Mouse (Mus musculus): ENCODE results near the gene Foxa3. TPM values are rescaled to one million over a fixed set of nuclear protein-coding genes. Genes with fewer than 3 reads are reported as not detected.

Foxa3 gene
- total and polyA plus RNA-seq, 3 experiments: not detected

GRCm38 (mm10) chr7:19069500-19069899, 46.2 kb upstream of the Foxa3 start:
- peak; percentile 71 for DNase-seq (ENCODE audit: low read depth, low spot score)
- TF ChIP-seq UBTF (IDR thresholded peaks at IDR 0.05; ENCODE audit: borderline replicate concordance, insufficient read depth, low read depth, low read length) (no peak), BHLHE40 (IDR thresholded peaks at IDR 0.05; ENCODE audit: borderline replicate concordance, low read depth, low read length) (no peak), SIN3A (IDR thresholded peaks at IDR 0.05; ENCODE audit: low read length) (no peak), GABPA (IDR thresholded peaks at IDR 0.05; ENCODE audit: low read depth, low read length) (no peak), NRF1 (IDR thresholded peaks at IDR 0.05; ENCODE audit: insufficient read depth, low read depth, low read length, poor library complexity, severe bottlenecking) (no peak), JUND (IDR thresholded peaks at IDR 0.05; ENCODE audit: low read depth, low read length) (no peak), CHD2 (IDR thresholded peaks at IDR 0.05; ENCODE audit: low read length) (no peak), POLR2AphosphoS5 (IDR thresholded peaks at IDR 0.05; ENCODE audit: borderline replicate concordance, low read depth, low read length) (no peak), MAFK (IDR thresholded peaks at IDR 0.05; ENCODE audit: borderline replicate concordance, low read depth, low read length) (no peak), MAZ (IDR thresholded peaks at IDR 0.05; ENCODE audit: low read depth, low read length) (no peak), SMC3 (IDR thresholded peaks at IDR 0.05; ENCODE audit: low read depth, low read length) (peak; percentile 62), POLR2A (IDR thresholded peaks at IDR 0.05; ENCODE audit: control insufficient read depth in 1 of 2, insufficient read depth in 1 of 2, low read depth in 1 of 2, low read length in 2 of 2, poor library complexity in 1 of 2) (no peak), USF1 (IDR thresholded peaks at IDR 0.05; ENCODE audit: low read depth, low read length) (no peak), TBP (IDR thresholded peaks at IDR 0.05; ENCODE audit: low read depth, low read length) (no peak), MYC (IDR thresholded peaks at IDR 0.05; ENCODE audit: low read depth, low read length) (no peak), EP300 (IDR thresholded peaks at IDR 0.05; ENCODE audit: low read depth in 1 of 2, low read length in 2 of 2) (no peak), USF2 (IDR thresholded peaks at IDR 0.05; ENCODE audit: borderline replicate concordance in 1 of 2, insufficient read depth in 1 of 2, low read depth in 1 of 2, low read length in 2 of 2) (no peak), MXI1 (IDR thresholded peaks at IDR 0.05; ENCODE audit: low read depth, low read length) (no peak), MAX (IDR thresholded peaks at IDR 0.05; ENCODE audit: low read length) (no peak), GATA1 (IDR thresholded peaks at IDR 0.05; ENCODE audit: low read depth, low read length) (no peak), ZMIZ1 (IDR thresholded peaks at IDR 0.05; ENCODE audit: low read depth, low read length) (no peak), MEF2A (IDR thresholded peaks at IDR 0.05; ENCODE audit: extremely low read depth, insufficient replicate concordance, low read depth, low read length, poor library complexity, severe bottlenecking) (no peak), HCFC1 (IDR thresholded peaks at IDR 0.05; ENCODE audit: low read depth, low read length) (peak; percentile 24; the same call in 1 of the 2 replicates), ETS1 (IDR thresholded peaks at IDR 0.05; ENCODE audit: low read depth, low read length) (no peak), RAD21 (IDR thresholded peaks at IDR 0.05; ENCODE audit: low read depth, low read length) (peak; percentile 45), ELF1 (IDR thresholded peaks at IDR 0.05; ENCODE audit: low read depth, low read length) (no peak), MYB (IDR thresholded peaks at IDR 0.05; ENCODE audit: low read depth, low read length) (no peak), ZC3H11A (IDR thresholded peaks at IDR 0.05; ENCODE audit: low read depth, low read length) (peak; percentile 51), NELFE (IDR thresholded peaks at IDR 0.05; ENCODE audit: low read depth, low read length) (no peak), RCOR1 (IDR thresholded peaks at IDR 0.05; ENCODE audit: low read depth, low read length) (no peak), POLR2AphosphoS2 (IDR thresholded peaks at IDR 0.05; ENCODE audit: low read length) (no peak), CTCF (IDR thresholded peaks at IDR 0.05 in 2 of 3, conservative IDR thresholded peaks at IDR 0.05 in 1 of 3; ENCODE audit: control insufficient read depth in 1 of 3, insufficient read depth in 1 of 3, low read depth in 2 of 3, low read length in 3 of 3, poor library complexity in 1 of 3, severe bottlenecking in 1 of 3) (peak; percentile 76 to 88 (median 80)), ZNF384 (IDR thresholded peaks at IDR 0.05; ENCODE audit: low read depth, low read length) (peak; percentile 64)
- no peaks in the 10 kb centered on the region for H3K4me1 ChIP-seq (ENCODE audit: control insufficient read depth in 1 of 2, insufficient read depth in 2 of 2, low read length in 2 of 2)
- no peak overlapping the region for H3K4me3 ChIP-seq (ENCODE audit: control insufficient read depth in 1 of 2, insufficient read depth in 1 of 2, low read depth in 2 of 2, low read length in 2 of 2)
- no peaks in the 10 kb centered on the region for H3K27me3 ChIP-seq (ENCODE audit: control insufficient read depth in 1 of 2, insufficient read depth in 2 of 2, low read length in 2 of 2)
- no peak overlapping the region for H3K27ac ChIP-seq (ENCODE audit: control insufficient read depth, low read depth, low read length)
- H3K79me2 ChIP-seq (ENCODE audit: control insufficient read depth, insufficient read depth, low read length, poor library complexity): no peaks in the 10 kb centered on the region
- no peaks in the 10 kb centered on the region for H3K9me3 ChIP-seq (replicated peaks; ENCODE audit: insufficient read depth, low read length)
- no peaks in the 10 kb centered on the region for H3K36me3 ChIP-seq (ENCODE audit: control insufficient read depth in 1 of 2, insufficient read depth in 2 of 2, low read length in 2 of 2)
- no peak overlapping the region for H3K9ac ChIP-seq (ENCODE audit: control insufficient read depth, low read depth, low read length, poor library complexity, severe bottlenecking)

Measured in MEL (cell line).